Mouse (Mus musculus): ENCODE results near the gene Uox. TPM values are rescaled to one million over a fixed set of nuclear protein-coding genes. Genes with fewer than 3 reads are reported as not detected.

The Uox gene
- total RNA-seq, 2 experiments from 2014 or later: 0.76 to 23.6 TPM

DNA sequence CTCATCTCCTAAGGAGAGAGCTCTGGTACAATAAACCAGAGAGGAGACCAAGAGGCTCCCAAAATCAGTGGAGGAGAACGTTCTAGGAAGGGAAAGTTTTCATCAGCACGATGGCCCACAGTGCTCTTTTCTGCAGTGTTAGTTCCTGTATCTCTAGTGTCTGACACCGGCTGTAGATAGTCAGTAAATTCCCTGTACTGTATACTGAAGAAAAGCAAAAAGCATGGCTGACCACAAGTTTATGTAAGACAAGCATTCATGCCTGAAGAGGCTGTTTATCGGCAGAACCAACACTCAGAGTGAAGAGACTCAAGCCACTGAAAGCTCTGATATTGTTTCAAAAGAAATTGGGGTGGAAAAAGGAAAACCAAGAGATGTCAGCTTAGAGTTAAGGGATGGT, 13.3 kb downstream of the Uox start:
- DNase-seq (ENCODE audit: low spot score in 2 of 2): no peak

DNA sequence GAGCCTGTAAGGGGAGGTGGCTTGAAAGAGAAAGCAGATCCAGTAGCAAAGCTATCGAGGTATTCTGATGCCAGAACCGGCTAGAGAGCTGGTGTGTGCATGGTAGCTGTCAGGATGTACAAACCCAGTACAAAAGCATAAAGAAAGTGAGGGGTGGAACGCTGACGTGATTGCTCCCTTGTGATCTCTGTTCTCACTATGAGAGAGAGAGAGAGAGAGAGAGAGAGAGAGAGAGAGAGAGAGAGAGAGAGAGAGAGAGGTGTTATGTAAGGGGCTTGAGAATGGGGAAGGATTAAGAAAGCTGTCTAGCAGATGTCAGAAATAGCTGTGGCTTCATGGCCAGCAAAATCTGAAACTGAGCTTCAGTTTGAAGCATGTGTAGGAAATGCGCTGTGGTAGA, 13.7 kb downstream of the Uox start:
- no peak for DNase-seq (ENCODE audit: low spot score in 2 of 2)

DNA sequence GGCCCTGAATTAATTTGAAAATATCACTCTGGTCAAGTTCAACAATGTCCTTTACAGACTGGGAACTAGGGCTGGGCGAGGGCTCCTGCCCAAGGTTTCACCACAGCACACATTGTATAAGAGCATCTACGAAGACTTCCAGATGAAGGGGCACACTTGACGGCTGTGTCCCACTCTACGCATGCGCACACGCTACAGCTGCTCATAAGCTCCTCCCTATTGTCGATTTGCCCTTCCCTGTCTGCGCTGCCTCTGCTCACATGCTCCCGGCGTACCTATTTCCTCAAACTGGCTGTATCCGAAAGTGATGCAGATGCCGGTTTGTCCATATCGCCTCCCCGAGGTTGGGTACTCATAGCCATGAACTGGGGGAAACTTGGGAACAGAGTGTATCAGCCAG, 16.4 kb downstream of the Uox start:
- no peak for DNase-seq (ENCODE audit: low spot score in 2 of 2)

DNA sequence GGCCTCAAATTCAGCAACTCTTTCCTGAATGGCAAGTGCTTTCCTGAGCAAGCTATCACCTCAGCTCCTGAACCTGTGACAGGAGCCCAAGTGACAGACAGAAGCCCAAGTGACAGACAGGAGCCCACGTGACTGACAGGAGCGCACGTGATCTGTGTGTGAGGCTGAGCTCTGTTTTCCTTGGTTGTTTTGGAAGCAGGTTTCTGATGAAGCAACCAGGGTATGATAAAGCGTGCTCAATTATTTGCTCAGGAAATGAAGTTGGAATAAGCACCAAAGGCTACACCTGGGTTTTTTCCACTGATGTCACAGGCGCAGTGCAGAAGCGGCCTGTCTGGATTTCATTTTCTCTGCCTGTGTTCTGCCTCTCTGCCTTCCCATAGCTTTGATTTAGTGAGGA, 19.3 kb downstream of the Uox start:
- DNase-seq (ENCODE audit: low spot score in 2 of 2): no peak

DNA sequence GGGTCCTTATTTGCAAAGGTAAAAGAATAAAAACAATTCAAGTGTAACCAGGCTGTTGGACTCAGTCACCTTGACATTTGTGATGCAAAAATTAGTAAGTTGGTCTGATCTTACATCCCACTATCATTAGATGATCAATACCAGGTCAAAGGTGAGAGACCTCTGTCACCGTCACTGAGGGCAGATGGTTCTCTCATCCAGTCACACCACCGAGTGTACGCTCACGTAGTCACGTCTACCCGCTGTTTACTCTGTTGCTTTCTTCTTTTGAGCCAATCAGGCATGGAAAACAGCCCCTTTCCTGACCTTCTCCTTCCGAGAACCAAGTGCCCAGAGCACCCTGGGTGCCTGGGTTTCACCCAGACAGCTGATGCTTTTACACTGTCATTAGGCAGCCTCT, 20.9 kb downstream of the Uox start:
- no peak for DNase-seq (ENCODE audit: low spot score in 2 of 2)

DNA sequence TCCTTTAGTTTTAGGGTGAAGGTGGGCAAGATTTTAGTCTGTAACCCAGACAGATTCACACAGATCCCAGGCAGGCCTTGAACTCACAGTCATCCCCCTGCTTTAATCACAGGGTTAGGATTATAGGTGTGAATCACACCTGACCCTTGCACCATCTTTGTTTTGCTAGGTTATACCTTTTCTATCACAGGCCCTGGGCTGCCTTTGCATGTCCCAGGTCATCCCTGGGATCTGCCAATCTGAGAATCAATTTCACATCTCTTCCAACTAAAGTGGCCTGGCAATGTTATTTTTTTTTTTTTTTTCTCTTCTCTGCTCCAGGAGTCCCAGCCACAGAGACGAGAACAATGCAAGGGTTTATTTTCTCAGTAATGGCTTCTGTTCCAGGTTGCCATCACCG, 21.4 kb downstream of the Uox start:
- DNase-seq (ENCODE audit: low spot score in 2 of 2): no peak

DNA sequence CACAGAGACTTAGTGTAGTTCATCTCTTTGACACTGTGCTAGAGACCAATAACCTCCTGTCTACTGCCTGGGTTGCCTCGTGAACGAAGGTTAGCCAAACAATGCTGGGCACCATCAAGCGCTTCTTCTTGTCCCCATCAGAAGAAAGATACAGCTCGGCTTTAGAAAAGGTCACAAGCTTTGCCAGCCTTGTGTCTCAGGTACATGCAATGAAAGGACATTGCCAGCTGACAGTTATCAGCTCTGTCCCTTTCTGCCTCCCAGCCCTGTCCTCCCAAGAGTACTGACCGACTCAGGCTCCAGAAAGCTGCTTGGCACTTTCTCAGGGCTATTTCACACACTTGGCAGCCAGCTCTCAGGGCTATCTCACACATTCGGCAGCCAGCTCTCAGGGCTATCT, 25.2 kb downstream of the Uox start:
- DNase-seq (ENCODE audit: low spot score in 2 of 2): no peak

DNA sequence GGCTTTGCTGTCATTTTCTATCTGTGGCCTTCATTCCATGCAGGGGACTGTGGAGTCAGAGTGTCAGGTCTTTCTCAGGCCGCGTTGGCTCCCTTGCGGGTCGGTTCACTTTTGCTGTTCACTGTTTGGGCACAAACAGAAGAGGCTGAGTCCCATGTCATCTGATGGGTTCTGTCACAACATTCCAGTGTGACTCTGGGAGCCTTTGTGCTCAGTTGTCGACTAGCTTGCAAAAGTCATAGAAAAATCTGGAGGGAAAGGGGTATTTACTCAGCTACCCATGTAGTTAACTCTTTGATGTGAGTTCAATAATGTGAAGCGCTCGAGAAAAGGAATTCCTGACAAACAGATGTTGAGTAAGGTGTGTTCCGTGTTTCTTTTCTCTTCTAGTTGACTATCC, 26.2 kb downstream of the Uox start:
- no peak for DNase-seq (ENCODE audit: low spot score in 2 of 2)

DNA sequence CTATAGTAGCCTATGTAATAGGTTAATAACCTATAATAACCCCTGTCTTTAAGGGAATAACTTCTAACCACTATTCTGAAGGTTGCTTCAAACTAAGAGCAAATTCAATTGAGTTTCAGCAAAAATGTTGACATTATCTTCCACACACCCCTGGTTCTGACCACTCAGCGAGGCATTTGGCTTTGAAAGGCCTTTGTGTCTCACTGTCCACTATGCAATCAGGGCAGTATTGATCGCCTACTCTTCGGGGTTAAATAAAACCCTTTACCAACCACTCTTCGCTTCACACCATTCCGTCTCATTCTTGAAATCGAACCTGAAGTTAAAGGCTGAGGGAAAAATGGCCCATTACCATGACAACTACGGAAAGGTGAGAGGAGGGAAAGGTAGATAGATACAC, 26.6 kb downstream of the Uox start:
- DNase-seq (ENCODE audit: low spot score in 2 of 2): no peak

DNA sequence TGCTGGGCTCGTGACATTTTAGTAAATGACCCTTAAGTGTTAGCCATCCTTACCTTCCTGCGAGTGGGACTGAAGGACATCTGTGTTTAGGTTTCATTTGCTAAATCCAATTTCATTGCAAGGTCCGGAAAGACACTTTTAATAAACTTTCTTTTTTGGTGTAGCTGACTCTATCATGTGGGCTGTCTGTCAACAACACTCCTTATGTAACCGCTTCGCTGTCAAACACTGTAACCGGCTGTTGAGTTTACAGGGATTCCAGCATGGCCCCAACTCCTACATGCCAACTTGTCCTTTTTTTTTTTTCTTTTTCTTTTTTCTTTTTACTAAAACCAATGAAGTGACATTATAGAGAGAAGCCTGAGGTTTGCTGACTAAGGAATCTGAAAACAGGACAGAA, 28.2 kb downstream of the Uox start:
- no peak for DNase-seq (ENCODE audit: low spot score in 2 of 2)

DNA sequence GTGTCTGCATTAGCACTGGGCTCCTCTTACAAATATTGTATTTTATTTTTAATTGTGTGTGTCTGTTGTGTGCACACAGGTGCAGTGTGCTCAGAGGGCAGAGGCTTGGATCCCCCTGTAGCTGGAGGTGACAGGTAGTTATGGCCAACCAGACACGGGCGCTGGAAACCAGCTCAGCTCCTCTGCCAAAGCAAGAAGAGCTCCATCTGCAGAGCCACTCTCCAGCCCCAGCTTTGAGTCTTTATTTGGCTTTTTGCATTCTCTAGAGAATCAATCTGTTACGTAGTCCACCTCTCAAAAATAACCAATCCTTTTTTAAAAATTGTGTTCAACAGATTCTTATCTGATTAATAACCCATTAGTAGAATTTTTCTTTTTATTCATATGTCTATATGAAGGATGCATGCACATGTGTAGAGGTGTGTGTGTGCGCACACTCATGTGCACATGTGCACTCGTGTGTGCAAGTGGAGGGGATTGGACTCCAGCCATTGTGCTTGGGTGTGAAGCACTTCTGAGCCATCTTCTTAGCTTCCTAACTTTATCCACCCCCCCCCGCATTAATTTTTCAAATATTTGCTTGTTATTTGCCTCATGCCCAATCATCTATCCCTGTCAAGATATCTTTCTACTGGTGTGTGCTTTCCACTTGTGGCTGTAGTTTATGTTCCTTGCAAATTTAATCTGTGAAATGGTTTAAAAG, 29.1 kb downstream of the Uox start:
- no peak for DNase-seq (ENCODE audit: low spot score in 2 of 2)

DNA sequence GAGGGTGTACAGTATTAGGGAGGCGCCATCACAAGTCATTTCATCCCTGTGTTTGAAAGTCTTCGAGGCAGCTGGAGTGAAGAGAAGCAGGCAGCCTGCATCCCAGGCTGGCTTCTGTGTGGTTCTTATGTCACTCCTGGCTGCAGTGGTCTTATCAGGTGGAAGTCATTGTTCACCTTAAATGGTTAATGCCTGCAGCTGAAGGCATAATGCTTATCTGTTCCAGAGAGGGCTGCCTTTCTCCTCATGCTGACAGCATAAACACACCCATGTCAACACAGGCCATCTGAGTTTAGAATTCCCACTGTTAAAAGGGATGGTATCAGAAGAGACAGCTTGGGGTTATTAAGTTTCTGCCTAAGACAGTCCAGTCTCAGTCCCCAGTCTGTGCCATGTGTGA, 31.0 kb downstream of the Uox start:
- no peak for DNase-seq (ENCODE audit: low spot score in 2 of 2)

DNA sequence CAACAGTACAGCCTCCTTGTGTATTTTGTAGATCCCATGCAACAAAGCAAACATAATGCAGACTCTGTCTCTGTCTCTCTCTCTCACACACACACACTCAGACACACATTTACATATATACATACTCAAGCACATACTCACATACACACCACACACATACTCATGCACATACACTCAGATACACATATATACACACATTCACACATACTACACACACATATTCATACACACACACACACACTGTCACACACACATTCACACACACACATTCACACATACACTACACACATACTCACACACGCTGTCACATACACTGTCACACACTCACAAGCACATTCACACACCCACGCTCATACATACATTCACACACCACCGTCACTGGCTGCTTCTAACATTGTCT, 32.3 kb downstream of the Uox start:
- no peak for DNase-seq (ENCODE audit: low spot score in 2 of 2)

DNA sequence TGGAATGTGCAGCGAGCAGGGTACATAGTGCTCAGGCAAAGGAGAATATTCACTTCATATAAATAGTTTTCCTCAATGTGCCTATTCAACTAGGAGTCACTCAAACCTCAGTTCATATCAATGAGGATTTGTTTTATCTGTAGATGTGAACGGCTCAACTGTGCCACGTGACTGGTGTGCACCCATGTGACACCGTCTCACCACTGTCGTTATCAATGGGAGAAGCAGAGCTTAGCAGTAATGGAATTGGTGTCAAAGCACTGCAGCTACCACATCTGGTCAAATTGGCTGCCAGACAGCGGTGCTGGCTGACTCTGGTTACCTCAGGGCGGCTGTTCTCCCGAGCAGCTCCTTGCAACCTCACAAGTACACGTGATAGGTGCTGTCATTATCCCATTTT, 34.4 kb downstream of the Uox start:
- no peak for DNase-seq (ENCODE audit: low spot score in 2 of 2)

DNA sequence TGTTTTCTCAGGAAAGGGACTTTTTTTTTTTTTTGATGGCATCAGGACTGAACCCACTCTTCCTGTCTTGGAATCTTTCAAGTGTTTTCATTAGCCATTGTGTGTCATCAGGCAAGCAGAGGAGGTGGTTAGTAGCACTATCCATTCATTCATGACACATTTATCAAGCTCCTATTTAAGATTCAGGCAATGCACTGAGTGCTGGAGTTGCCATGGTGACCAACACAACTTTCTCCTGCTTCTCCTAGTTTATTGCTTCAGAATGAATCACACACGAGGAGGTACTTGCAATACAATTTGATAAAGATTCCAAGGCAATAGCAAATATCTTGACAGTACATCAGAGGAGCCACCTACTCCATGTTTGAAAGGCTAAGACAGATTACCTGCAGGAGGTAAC, 37.1 kb downstream of the Uox start:
- DNase-seq (ENCODE audit: low spot score in 2 of 2): no peak

DNA sequence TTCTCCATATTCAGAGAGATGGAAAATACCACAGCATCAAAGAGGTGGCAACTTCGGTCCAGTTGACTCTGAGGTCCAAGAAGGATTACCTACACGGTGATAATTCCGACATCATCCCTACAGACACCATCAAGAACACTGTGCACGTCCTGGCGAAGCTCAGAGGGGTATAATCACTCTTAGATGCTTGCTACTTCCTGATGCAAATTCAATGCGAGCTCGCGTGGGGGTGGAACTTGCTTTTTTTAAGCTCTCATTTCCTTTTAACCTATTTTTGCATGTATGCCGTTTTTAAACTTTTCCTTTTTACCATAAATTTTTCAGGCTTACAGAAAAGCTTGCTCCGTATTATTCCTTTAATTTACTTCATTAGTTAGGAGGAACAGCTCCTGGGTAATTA, 40.1 kb downstream of the Uox start:
- no peak for DNase-seq (ENCODE audit: low spot score in 2 of 2)

DNA sequence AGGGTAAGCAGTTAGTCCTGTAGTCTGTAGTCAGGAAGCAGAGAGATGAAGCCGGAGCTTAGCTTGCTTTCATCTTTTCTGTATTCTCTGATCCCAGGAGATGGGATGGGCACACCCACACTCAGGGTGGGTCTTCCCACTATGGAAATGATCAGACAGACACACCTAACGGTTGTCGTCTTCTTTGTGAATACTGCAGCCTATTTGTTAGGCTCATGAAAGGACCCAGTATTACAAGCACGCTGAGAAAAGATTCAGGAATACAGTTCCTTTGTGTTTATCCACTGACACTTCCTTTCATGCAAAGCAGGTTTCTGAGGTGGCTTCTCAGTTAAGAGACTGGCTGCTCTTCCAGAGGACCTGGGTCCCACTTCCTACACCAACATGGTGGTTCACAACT, 41.0 kb downstream of the Uox start:
- DNase-seq (ENCODE audit: low spot score in 2 of 2): no peak

DNA sequence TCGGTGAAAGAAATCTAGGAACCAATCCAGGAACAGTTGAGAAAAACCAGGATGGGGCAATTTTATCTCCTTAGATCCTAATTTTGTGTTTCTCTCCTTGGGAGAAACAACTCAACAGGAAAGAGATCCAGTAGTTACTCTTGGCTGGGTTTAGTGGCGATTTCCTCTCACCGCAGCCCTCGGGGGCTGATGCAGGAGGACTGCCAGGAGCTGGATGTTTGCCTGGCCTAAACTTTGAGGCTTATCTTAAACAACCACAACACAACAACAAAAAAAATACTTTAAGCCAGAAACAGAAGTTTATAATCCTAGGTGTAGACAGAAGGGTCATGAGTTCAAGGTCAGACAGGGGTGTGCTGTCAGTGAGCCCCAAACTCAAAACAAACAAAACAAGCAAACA, 41.6 kb downstream of the Uox start:
- no peak for DNase-seq (ENCODE audit: low spot score in 2 of 2)

DNA sequence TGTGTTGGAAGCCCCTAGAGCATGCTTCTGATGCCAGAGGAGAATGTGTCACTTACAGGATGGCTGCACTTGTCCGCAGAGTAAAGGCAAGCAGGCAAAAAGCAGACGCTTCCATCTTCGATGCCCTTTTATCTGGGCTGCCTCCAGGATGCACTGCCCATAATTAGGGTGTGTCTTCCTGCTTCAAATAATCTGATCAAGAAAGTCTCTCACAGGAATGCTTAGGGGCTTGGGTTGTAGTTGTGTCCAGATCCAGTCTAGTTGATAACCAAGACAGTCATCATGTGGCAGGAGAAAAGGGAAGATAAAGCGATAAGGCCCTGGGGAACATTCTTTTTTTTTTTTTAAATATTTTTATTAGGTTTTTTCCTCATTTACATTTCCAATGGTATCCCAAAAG, 45.3 kb downstream of the Uox start, which contains the start of gene Dnase2b:
Gene Dnase2b, minus strand, starts transcription at position 101 of the 400 bp plus-strand sequence.
- no peak for DNase-seq (ENCODE audit: low spot score in 2 of 2)

DNA sequence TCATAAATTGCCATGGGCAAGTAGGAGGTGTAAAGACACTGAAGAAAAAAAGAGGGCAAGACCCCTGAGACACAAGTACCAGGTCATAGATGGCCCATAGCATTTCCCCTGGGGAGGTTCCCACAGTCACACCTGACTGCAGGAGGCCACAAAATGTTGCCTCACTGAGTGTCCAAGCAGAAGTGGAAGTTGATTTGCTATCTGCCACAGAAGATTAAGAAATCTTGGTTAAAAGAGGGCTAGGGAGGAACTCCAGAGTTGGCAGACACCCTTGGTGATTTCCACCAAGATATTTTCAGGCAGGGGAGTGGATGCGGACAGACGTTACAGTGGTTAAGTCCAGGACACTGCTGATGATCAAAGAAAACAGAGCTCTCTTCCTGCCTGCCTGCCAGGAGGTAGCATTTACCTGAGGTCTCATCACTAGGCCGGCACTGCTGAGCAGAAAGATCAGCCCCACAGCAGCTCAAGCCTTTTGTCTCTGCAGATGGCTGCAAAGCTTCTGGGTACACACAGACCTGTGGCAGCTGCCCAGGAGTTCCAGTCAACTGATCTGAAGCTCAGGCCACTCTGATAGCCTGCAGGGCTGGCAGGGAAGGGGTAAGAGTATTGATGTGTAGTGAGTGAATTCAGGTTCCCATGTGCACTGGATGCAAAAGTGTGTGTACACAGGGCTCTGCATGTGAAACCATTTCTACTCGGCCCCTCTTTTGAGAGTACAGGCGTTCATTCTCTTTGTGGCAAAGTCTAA, 46.5 kb downstream of the Uox start:
- no peak for DNase-seq (ENCODE audit: low spot score in 2 of 2)

DNA sequence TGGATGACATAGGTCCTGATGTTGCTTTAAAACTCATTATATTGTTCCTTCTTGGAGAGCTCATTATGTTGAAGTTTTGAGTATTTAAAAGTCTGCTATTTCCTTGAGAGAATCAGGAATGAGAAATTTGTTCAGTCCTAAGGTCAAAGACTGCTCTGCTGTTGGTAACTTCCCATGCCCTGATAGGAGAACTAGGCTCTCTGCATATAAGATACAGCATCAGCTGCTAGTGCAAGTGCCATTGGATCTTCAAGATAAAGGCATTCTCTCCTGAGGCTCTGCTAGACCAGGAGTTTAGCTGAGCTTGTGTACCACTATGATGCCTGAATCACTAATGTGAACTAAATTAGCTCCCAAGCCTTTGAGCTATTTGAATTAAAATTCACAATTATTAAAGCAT, 47.7 kb downstream of the Uox start:
- DNase-seq (ENCODE audit: low spot score in 2 of 2): no peak

DNA sequence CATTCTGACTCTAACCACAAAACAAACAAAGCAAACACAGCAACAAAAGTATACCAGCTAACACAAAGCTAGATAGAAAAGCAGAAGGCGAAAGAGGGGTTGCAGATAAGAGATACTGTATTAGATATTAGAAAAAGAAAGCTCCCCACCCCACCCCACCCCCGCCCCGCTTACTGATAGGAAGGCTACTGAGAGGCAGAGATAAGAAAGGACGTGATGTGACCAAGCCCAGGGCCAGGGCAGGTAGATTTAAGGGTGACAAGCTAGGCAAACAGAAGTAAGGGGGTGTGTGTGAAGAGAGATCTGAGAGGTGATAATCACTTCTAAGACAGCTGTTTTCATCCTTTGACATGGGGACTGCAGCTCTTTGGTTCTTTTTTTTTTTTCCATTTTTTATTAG, 48.1 kb downstream of the Uox start:
- no peak for DNase-seq (ENCODE audit: low spot score in 2 of 2)

DNA sequence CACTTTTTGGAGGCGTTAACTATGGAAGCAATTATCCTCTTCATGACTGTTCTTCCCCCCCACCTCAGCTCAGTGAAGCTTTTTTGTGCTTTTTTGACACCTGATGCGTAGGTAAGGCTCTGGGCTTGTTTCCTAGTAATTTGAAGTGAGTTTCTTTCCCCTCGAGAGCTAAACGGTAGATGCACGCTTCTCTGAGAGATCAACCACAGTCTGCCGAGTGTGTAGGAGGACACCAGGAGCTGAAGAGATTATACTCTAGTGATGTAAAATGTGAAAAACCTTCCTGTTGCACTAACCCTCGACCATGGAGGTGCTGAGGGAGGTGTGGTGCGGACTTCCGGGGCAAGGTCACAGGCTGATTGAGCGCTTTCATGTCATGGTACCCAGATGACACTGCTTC, 49.9 kb downstream of the Uox start:
- DNase-seq (ENCODE audit: low spot score in 2 of 2): no peak

All from adrenal gland, postnatal 4 days (tissue).